Mouse (Mus musculus) c-Kit-positive CD71-positive TER-119-positive erythroid progenitor cells, embryonic 14.5 days (primary cell): ENCODE measurements around the gene Adam33.
"Not testable (repeated sequence)": the region's sequence is repeated elsewhere in the genome, so short reads cannot be mapped to it uniquely, and the experiment has no call there.

Source experiments
- DNase-seq: peaks from one replicate; pipeline ENCODE4 v3.0.0-alpha.2; 2013; ENCODE audit warnings: low spot score

The Adam33 gene

DNA sequence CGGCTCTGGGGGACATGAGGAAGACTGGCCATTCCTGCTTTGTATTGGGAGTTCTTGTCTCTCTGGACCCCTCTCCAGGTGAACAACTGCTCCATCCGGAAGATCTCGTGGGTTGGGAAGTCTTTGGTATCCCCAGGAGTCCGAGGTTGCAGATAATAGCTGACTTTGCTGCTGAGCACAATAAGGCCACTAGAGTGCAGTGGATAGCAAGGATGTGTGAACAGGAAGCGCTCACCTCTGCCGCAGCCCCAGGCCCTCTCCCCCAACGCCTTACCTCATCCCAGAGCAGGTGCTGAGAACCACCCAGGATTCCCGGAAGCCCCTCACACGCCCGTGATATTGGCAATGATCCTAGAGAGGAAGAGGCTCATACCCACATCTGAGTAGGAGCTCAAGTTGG lies 7.4 kb downstream of the Adam33 start:
- DNase-seq = no peak

DNA sequence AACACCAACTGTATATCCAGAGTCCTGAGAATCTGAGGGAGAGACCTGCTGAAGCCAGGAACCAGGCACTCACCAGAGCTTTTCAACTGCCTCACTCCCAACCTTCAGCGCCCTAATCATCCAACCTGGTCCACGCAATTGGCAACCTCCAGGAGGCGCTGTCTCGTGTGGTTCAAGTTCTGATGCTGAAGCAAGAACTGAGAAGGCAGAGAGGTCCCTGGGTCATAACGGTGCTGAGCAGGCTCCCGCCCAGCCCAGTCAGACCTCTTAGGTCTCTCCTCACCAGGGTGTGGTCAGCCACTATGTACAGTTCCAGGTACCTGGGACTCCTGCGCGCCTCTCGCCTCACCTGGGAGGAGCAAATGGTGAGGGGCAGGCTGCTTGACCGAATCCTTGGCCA lies 8.0 kb downstream of the Adam33 start:
- DNase-seq = peak; percentile 69

DNA sequence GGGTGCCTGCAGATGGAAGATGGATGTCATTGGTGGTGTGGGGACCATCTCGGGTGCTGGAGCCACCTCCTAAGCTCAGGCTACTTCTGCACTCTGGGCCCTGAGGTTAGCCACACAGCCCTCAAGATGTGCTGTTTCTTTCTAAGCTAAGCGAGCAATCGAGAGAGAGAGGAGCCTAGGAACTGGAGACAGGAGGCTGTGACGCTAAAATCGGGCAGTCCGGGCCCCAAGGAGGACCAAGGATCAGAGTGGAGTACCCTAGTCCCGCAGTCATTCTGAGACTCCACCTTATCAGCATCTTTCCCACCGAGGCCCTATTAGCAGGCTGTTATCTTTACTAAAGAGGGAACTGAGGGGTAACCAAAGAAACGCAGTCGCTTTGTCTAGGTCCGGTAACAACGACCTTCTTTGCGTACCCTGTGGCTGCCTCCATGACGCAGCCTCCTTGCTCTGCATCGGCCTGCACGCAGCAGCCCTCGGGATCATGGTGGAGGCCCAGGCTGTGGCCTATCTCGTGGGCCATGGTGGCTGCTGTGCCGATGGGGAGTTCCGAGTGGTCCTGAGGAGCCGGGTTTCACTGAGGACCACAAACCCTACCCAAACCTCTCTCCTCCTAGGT lies 8.9 kb downstream of the Adam33 start:
- DNase-seq = no peak

DNA sequence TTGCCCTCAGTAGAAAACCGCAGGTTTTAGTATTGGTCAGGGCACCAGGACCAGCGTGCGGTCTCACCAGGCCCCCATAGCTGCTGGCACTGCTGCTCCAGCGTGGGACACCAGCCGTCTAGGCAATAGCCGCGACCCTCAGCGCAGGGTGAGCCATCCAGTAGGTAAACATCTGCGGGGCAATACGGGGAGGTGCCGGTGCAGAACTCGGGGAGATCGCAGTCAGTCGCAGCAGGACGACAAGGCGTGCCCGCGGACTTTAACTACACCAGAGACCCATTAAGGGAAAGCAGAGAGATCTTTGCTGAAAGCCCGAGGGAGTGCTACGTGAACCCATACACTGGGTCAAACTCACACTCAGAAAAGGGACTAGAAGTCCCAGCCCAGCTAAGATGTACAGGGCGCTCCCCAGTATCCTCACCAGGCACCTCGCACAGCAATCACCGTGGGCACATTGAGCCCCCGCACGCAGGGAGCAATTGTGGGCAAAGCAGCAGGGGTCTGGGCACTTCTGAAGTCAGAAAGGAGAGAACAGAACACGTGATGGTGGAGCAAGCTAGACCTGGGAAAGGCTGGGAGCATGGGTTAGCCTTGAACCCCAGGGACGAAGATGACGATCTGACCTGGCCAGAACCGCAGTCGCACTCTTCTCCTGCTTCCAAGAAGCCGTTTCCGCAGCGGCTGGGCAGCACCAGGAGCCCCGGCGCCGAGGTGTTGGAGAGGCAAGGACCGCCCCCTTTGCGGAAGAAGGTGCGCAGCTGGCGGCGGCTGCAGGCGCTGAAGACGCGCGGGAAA lies 9.6 kb downstream of the Adam33 start:
- DNase-seq = no peak

DNA sequence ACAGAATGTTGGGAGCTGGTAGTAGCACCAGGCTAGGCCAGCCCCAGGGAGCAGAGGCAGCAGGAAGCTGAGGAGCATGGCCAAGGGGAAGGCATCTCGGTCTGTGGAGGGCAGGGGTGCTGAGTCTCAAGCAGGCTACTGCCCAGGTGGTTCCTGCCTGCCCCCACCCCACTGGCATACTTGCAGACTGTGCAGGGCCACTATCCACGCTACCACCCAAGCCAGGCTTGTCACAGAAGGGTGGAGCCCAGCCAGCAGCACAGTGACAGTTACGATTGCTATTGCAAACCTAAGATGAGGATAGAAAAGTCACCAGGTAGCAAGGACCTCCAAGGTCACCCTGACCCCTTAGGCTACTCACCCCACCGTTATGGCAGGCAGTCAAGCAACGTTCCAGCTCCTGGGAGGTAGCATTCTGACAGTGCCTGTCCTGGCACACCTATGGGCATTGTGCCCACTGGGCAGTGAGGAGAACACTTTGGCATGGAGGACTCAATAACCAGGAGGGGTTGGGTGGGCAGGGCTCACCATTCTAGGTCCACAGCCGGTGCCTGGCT lies 10.7 kb downstream of the Adam33 start:
- no peak for DNase-seq

DNA sequence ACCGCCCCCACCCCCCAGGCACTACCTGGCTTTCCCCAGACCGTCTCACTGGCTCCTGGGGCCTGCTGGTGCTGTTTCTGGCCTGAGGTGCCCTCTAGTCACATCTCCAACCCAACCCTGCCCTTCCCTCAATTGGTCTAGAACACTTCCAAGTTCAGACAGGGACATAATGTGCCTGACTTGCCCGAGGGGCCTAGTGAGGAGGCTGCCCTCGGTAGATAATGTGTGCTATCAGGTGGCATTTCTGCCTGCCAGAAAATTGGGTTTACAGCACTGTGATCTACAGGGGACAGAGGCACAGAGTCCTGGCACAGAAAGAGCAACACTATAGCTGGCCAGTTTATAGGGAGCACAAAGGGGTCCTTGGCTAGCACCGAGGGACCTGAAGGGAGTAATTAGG lies 11.6 kb downstream of the Adam33 start:
- peak; percentile 57 for DNase-seq

DNA sequence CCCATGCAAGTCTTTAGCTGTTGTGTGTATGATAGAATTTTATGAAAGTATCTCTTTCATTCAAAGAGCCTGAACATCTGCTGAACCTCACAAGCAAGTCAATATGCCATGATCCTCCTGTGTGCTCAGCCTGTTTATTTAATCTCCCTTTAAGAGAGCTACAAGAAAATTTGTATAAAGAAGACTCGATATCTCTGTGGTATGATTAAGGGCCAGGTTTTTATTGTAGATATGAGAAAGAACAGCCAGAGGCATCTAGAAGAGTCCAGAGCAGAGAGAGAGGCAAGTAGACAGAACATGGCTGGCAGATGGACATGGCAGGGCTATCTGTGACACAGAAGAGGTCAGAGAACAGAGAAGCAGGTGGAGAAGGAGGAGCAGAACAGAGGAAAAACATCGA lies 17.6 kb downstream of the Adam33 start:
- no peak for DNase-seq

DNA sequence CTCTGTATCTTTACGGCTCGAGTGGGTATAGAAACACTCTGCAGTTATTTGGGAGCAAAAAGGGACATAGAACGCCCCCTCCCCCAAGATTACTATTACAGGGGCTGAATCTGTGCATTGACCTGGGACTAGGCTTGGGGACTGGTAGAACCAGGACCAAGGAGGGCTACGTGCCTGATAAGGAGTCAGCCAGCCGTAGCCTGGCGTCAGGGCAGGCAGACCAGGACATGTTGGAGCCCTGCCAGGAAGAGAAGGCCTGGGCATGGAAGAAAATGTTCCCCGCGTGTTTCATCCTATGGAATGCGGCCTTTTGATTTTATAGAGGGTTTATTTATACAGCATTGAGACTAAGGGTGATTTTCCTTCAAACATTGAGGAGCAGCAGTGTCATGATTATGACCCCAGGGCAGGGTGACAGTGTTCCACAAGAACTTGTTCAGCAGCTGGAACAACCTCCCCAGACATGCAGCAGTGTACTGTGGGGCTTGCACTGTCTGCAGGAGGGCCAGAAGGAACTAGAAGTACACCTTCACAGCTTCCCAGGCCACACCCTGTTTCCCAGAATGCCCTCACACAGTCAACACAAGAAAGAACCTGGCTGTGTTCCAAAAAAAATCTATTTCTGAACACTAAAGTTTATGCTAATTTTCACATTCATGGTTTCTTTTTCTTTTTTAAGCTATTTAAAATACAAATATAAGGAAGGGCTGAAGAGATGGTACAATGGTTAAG lies 18.5 kb downstream of the Adam33 start:
- DNase-seq = no peak

DNA sequence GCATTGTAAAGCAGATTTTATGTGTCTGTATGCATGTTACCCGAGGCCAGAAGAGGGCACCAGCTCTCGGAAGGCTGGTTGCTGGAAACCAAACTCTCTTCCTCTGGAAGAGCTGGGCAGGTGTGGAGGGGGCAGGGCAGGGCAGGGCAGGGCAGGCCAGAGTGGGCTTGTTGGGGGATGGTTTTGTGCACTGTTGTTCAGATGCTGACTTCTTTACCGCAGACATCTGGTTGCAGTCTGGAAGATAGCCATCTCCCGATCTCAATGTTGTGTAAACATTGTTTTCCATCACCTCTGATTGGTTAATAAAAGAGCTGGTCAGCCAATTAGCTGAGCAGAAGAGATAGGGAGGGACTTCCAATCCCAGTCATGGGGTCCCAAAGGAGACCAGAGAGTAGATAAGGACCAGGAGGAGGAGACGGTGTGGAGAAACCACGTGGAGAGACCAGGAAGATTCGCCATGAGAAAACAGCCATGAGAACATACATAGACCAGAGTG lies 19.2 kb downstream of the Adam33 start:
- DNase-seq = no peak

DNA sequence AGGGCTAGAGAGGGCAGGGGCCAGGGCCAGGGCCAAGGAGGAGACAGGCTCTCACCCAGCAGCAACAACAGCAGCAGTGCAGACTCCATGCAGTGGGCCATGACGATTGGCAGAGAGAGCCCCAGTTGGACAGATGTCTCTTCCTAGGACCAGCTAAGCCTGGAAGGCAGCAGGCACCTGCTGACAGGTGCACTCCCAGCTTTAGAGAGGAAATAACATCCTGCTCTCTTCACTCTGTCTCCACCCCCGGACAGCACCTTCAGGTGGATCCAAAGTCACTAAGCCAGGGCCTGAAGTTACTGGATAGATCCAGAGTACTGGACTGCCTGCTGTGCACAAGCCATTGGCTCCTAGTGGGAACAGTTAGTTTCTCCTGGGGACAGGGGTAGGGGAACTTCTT lies 20.6 kb downstream of the Adam33 start, which contains the start of gene Gfra4:
TSS of gene Gfra4 (minus strand) at position 101 of the 400 bp plus-strand sequence.
- no peak for DNase-seq

DNA sequence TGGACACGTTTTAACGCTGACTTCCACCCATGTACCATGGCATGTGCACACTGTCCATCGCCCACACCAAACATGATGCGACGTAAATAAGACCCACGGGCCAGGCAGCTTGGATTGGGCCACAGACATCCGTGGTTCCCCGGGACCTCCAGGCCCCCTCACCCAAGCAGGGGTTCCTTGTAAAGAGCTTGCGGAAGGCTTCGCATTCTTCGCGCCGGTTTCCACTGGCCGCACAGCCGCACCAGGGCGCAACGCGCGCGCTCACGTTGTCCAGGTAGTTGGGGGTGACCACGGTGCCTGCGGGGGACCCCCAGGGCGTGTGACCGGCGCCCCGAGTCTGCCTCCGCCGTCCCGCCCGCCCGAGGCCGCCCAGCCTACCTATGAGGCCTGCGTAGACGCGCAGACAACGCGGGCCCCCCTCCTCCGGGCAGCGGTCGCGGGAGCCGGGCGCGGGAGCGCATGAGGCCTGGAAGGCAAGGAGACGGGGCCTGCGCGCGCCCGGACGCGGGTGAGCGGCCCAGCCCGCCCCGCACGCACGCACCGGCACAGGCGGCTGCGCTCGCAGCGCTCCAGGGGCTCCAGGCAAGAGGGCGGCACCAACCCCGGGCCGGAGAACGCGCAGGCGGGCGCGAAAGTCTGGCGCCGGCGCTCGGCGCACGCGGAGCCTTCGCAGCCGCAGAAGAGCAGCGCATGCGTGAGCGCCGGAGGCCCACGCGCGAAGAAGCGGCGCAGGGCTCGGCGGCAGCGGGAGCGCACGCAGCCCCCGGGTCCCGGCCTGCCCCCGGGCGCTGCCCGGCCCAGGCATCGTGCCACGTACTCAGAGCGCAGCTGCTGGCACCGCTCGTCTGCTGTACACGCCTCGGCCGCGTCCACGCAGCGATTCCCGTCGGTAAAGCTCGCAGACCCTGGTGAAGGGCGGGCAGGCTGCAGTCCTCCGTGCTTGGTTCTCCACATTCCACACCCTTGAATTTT lies 22.5 kb downstream of the Adam33 start:
- DNase-seq = no peak

DNA sequence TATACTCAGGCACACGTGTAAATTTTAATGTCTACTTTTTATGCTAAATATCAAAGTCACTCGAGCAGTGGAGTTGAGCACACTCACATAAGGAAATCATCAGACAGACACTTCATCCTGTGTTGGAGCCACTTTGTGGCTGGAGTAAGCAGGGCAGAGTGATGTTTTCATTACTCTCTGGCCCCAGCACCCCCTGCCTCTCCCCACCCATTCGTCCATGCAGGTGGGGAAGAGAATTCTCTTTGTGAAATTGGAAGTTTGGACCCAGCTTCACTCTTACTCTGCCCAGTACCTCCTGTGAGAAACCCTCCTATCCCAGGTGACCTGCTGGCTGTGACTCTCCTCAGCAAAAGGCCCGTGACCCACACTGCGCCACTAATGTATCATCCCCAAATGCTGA lies 24.9 kb downstream of the Adam33 start:
- DNase-seq = no peak

DNA sequence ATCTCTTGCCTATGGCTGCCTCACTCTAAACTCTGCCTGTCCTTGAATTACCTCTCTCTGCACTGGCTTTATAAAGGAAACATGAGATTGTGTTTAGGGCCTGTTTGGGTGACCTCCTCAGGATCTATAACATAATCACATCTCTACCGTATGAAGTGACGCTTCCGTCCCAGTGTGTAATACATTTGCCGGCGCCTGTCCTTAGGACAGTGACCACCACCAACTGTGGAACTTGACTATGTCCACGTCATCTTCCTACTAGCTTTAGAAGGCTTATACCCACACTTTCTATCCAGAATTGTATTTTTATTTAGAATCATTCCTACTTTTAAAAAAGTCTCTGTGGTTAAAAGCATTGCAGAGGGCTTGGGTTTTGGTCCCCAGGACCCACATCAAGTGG lies 25.4 kb downstream of the Adam33 start:
- no peak for DNase-seq

DNA sequence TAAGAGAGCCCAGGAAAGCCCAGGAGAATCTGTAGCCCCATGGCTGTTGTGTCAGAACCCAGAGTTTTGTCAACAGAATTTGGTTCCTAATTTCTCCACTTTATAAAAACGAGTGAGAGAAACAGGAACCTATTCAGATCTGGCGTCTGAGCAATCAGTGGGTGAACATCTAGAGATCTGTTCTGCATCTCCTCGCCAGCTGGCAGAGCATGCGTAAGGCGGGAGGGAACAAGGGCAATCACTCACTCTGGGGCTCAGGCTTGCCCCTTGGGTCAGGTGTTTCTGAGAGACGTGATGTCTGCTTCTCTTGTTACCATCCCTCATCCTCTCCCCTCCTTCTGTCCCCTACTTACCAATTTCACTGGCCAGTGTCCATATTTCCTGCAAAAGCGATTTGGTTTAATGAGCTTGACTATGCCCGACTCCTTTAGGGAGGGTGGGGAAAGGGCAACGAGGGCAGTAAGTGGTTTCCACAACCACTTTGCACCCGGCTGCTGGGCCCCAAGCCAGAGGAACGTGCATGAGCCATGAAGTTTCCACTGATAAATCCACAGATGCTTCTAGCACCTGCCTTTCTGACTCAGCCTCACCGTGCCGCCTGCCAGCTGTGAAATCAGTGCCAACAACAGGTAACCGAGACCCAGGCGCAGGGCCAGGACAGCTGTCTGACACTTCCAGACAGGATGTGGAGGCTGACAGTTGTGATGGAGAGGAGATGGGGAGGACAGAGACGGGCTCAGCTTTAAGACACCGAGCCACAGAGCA lies 26.2 kb downstream of the Adam33 start:
- no peak for DNase-seq

DNA sequence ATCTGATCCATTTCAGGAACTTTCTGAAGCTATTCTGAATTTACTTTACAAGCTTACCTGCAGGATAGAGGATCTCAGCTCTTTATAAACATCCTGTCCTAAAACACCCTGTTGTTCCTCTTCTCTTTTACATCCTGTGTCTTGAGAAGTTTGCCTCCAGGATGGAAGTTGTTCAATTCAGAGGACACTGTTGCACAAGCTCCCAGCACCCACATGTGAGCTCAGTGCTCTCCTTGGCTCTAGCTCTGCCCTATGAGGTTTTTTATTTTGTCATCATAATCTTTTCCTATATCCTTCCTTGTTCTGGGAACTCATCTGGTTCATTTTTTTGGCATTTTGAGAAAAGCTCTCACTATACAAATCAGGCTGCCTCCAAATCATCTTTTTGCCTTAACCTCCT lies 26.9 kb downstream of the Adam33 start:
- DNase-seq = no peak

DNA sequence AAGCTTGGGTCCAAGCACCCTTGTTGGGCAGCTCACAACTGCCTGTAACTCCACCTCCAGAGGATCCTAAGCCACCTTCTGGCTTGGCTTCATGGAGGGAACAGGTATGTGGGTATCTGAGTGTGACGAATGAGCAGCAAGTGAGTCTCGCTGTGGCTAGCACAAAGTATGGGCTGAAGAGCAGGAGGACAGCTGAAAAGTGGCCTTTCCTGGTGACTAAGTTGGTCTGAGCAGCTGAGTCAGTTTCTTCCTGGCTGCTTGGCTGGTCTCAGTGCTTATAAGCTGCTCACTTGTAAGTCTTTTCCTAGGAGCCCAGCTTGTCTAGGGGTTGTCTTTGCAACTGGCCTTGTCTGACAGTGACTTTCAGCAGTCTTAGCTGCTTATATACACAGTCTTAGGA lies 27.3 kb downstream of the Adam33 start:
- DNase-seq = no peak

DNA sequence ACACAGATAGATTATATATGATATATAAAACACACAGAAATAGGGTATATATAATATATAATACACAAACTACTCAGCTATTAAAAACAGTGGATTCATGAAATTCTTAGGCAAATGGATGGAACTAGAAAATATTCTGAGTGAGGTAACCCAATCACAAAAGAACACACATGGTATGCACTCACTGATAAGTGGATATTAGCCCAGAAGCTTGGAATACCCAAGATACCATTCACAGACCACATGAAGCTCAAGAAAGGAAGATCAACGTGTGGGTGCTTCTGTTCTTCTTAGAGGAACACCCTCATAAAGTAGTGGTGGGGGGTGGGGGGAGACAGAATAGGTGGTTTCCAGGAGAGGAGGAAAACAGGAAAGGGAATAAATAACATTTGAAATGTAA lies 32.2 kb downstream of the Adam33 start:
- DNase-seq = not testable (repeated sequence)

DNA sequence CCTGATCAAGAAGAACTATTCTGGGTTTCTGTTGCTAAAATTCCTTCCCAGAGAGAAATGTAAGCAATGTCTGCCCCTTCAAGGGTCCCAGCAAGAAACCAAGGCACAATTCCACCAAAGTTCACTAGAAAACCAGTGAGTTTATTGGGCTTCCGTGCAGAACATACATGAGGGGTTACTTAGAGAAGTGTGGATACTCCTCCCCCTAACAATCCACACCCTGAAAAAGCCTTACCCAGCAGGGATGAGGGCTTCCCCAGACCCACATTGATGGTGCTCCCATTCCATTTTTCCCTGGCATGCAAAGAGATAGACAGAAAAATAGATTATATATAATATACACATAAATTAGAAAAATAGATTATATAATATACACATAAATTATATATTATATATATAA lies 32.6 kb downstream of the Adam33 start:
- no peak for DNase-seq

DNA sequence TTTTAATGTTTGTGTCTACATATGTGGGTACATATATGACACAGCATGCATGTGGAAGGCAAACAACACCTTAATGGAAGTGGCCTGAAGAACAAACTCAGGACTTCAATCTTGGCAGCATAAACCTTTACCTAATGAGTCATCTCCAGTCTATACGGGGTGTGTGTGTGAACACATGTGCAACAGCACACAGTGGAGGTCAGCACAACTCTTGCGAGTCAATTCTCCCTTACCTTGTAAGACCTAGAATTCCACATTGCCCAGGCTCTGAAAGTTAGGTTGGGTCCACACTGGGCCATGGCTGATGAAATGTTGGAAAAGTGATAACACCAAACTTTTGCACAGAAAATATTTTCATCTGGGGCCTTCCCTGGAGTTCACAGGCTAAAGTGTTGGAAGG lies 33.1 kb downstream of the Adam33 start:
- no peak for DNase-seq

DNA sequence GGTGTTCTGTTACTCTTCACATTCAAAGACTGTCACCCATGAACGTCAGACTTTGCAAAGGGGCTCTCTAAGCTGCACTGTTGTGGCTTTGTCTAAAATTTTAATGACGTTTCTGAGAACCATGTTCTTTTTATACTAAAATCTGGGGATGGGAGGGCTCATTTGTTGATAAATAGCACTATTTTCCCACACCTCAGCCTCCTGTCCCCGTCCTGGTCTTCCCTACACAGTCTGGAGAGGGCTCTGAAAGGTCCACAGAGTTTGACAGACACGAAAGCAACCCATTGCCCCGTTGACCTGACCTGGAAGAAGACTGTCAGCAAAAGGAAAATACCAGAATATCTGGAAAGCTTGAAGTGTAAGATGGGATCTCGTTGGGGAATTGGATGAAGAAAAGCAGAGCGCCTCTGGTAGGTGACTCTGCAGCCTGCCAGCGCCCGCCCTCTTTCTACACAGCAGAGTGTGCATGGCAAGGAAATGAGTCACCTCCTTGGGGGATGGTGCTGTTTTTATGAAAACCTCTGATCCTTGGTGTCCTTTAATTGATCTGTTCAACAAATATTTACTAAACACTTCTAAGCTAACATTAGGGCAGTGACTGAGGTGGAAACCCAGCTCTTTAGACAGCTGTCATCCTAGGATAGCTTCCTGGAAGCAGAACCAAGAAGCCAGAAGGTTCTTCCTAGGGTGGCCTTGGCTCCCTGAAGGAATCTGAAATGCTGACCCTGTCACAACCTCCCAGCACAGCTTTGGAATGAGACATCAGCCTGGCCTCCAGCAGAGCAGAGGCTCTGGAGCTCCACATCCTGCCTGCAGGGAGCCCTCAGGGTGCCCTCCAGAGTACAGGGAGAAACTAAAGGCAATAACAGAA lies 34.3 kb downstream of the Adam33 start:
- DNase-seq = no peak
